Mouse (Mus musculus) CD8-positive naive resting alpha-beta T cell, adult 2 months (primary cell): ENCODE data around the gene Gpr137.
"Not testable (repeated sequence)": the region's sequence is repeated elsewhere in the genome, so short reads cannot be mapped to it uniquely, and the experiment has no call there.

ENCODE experiments used
- DNase-seq, 2 experiments: peaks; one replicate each; pipeline ENCODE4 v3.0.0; 2022; ENCODE audit warnings: low read depth in 2 of 2, low spot score in 2 of 2

Gene Gpr137

DNA sequence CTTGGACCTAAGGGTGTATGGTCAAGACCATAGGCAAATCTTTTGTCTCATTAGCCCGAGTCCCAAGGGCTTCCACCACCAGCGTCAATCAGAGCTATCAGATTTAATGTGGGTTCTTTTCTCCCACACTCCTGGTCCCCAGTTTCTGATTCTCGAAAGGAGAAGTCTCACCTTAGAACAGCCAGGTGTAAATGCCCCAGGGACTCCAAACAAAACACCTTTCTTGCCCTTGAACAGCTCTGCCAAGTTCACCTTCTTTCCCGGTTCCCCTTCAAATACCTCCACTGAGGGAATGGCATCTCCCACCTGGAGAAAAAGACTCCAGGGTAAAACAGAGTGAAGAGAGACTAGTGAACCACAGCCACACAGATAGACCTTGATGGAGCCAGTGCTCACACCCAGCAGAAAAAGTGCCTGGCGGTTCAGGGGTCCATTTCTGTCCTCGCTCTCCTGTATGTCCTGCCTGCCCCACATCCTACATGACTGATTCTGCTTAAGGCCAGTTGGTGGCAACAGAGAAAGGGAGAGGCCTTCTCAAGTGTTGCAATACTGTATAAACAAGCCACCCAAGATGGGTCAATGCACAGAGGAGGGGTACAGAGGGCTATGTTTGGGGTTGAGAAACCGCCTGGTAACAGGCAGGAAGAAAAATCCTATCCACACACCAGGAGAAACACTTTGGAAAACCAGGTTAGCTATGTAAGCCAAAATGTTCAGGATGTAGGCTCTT is 34.3 kb downstream of the Gpr137 start:
- no peak for DNase-seq

DNA sequence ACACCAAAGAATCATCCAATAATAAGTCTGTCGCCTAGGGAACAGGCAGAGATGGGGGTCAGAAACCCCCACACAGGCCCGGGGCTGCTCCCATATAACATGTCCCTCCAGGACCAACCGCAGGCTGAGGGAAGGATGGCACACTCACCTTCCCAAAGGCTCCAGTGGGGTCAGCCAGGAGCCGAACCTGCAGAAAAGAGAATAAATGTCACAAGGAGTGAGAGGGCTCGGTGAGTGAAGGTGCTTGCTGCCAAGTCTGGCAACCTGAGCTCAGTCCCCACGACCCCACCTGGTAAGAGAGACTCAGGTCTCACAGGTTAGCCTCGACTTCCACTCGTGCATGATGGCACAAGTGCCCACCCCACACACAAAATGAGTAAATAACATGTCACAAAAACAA is 35.2 kb downstream of the Gpr137 start:
- no peak for DNase-seq

DNA sequence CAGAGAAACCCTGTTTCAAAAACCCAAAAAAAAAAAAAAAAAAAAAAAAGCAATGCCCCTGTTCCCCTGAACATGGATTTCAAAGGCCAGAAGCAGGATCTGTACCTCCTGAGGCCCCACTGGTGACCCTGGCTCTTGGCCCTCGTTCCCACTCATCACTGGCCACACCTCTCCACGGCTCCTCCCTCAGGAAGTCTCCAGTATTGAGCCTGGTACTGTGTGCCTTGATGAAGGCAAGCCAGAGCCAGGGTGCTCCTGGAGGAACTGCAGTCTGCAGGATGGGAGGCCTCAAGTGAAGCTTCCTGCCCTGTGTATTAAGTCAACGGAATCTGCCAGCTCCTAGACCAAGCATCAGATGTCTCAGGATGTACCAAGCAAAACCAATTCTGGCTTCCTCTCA is 36.1 kb downstream of the Gpr137 start:
- no peak for DNase-seq

DNA sequence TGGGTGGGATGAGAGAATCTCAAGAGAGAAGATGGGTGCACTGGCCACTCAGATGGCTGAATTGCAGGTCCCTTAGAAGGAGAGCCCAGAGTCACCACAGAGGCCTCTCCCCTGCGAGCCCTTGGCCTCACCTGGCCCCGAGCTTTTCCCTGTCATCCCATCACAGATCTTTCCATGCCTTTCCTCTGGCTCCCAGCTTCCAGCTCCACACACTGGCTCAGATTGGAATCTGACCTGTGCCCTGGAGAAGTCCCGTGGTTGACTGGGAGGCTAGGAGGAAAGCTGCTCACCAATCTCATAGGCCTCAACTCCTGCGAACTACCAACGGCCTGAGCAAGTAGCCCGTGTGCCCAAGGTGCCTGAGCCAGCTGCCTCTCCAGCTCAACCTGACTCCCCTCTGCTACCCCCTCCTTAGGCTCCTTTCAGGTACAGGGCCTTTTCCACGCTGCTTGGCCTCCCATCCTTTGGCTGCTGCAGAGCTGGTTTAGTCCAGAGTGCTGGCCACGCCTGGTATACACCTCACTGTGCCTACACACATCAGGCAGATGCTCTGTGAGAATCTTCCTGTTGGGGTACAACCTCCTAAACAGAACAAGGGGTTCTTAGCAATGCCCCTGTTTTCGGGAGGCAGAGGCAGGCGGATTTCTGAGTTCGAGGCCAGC is 36.7 kb downstream of the Gpr137 start:
- DNase-seq: no peak

DNA sequence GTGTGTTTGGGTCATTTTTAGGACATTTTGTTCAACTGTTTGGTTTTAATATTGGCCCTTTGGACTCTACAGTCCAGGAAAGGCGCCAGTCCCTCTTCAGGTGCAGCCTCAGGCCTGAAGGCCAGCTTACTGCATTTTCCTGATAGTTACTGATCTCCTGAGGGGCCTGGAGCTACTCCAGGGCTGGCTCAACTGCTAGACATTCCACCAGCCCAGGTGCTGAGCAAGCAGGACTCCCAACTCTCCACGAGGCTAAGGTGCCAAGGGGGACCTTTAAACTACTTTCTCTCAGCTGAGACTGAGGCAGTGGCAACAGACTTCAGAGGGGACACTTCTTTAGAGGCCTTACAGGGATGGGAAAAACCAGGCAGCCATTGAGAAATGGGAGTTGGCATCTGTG is 37.4 kb downstream of the Gpr137 start:
- DNase-seq: no peak

DNA sequence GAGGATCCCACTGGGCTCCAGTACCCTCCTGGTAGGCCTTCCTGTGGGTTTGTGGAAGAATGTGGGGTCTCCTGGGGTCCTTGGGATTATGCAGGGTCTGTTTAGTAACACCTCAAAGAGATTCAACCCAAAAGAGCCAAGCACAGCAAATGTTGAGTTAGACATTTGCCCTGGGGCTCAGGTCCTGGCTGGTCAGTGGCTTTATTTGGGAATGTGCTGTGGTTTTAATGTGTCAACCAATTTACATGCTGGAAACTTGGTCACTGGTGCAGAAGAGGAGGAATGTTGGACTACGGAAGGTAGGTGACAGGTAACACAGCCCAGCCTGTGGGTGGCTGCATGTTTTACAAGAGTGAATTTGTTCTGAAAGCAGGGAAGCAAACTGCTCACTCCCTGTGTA is 39.2 kb downstream of the Gpr137 start:
- DNase-seq: no peak

DNA sequence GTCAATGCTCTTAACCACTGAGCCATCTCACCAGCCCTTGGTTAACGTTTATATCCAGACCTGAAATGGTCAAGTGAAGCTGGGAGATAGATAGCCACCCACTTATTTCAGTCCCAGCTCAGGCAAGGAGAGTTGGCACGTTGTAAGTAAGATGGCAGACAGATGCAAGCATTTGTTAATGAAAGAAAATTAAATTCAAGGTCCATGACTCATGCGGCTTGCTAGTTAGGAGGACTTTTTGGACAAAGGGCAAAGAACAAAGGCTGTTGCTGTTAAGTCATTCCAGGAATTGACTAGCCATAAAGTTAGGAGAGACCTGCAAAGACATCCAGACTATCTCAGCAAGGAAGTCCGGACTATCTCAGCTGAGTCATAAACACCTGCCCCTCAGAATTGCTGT is 42.6 kb downstream of the Gpr137 start:
- no peak for DNase-seq

DNA sequence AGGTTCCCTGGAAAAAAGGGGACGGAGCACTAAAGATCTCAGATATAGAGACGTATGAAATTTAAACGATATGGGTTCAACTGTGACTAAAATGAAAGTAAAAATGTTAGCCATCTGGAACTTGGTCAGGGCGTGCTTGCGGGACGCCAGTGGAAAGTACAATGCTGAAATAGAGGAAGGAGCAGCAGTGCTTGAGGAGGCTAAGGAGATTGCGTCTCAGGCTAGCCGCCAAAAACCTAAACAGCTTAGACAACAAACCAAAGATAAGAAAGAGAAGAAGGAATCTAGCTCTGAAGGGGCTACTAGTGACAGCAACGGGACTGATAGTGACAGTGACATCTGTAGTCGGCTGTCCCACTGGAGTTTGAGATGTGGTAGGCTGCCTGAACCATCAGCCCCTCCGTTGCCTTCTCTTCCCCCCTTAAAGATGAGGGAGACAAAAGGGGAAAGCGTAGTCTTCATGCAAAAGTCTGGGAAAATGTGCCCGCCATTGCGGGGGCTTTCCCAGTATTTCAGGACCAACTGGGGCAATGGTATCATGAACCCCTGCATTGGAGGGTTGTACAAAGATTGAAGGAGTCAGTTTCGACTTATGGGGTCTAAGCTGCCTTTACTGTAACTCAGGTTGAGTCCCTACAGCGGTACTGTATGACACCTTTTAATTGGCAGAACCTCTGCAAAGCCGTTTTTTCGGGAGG is 46.5 kb downstream of the Gpr137 start:
- not testable (repeated sequence) for DNase-seq

DNA sequence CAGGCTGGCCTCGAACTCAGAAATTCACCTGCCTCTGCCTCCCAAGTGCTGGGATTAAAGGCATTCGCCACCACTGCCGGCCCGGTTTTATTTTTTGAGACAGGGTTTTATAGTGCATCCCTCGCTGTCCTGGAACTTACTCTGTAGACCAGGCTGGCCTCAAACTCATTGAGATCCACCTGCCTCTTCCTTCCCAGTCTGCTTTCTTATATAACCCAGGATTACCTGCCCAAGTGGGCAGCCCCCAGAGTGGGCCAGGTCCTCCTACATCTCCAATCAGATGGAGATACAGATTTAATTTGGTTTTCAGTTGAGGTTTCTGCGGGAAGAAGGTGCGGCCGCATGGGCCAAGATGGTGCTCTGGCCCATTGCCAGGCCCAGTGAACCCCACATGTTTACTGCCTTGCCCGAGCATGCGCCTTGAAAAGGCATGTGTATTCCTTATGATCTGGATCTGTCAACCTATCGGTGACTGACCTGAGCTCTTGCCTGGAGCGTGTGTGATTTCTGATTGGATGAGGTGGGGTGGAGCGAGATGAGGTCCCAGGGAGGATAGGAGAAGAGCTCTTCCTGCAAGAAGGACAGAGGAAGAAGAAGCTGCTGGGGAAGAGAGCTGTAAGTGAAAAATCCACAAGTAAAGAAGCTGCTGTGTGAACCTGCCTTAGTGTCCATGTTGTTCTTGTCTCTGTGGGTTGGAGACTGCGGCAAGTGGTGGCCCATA is 48.4 kb downstream of the Gpr137 start:
- no peak for DNase-seq

DNA sequence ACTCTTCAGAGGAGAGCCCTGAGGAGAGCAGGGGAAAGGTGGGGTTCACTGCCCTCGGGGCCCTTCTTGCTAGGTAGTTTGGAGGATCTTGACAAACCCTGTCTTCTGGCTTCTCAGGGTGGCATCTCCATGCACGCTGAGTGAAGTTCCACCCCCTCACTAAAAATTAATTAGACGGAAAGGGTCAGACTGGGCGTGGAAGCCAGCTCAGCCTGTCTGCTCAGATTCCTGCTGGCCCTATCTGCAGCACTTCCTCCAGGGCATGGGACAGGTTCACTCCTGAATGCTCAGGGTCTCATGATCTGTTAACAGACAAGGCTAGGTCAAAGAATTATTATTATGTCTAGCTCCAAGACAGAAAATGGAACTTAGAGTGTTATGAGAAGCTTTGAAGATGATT is 49.8 kb downstream of the Gpr137 start:
- no peak for DNase-seq
